Mouse (Mus musculus): ENCODE measurements around the gene Dusp9.

Dusp9 gene

DNA sequence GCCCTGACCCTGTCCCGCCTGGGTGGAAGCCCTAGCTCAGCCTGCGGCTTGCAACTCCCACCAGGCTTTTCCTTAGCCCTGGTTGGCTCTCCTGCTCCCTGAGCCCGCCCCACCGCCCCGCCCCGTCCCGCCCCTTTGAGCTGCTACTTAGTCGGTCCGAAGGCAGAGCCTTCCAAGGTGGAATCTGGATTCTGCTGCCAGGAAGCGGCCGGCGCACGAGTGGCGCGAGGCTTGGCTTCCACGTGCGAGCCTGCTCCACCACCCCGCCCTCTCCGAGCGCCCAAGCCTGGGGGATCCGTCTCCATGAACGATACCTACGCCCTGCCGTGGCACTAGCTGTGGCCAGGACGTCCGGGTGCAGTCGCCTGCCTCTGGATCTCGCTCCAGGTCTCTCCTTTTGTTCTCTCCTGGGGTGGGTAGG, at the start of gene Dusp9:
Gene Dusp9, plus strand, starts transcription at position 165 of the 421 bp plus-strand sequence.
- peak; percentile 78 for DNase-seq (ENCODE audit: extremely low spot score)

- peak; percentile 12 for DNase-seq (ENCODE audit: extremely low spot score)
Measured at GRCm38 (mm10) chrX:73593212-73593611, 46.0 kb upstream of the Dusp9 start.

GRCm38 (mm10) chrX:73594451-73595121, 44.6 kb upstream of the Dusp9 start:
- DNase-seq (ENCODE audit: extremely low spot score): peak; percentile 17

DNA sequence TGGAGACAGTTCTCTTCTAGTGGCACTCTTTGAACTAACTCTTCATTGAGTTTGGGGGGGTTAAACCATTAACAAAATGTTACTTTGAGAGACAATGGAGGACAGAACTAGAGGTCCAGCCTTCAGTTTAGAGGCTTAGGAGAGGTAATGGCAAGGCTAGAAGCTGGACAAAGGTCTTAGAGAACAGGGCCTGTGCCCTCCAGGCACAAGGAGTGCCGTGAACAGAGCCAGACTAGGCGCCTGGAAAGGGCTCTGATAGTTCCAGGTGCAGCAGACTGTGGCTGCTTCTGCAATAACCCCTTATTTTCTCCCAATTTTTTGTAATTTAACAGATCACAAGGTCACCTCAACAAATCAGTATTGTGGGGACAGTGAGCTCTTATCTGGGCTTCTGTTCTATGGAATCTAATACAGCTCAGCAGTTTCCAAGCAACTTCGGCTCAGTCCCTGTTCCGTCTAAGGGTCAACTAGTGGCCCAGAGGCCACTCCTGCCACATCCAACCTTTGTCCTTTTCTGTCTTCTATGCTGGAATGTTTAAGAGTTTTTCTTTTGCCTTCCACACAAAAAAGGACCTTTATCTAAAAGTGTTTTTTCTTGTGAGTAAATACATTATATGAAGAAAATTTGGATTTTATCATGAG, 43.8 kb upstream of the Dusp9 start:
- DNase-seq (ENCODE audit: extremely low spot score): no peak

DNA sequence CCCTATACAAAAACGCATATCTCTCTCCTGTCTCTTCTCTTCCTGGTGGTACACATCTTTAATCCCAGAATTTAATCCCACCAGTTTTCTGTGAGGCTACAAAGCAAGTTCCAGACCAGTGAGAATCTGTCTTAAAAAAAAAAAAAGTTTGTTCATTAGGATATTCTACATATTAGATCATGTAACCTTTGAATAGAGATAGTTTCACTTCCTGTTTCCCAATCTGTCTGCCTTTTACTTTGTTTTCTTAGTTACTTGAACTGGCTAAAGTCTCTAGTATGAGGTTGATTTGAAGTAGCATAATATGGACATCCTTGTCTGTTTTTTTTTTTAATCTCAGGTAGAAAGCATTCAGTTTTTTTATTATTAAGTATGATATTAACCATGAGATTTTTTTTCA, 37.8 kb upstream of the Dusp9 start:
- DNase-seq (ENCODE audit: extremely low spot score): no peak

- DNase-seq (ENCODE audit: extremely low spot score): no peak
Measured at GRCm38 (mm10) chrX:73613665-73614064, 25.6 kb upstream of the Dusp9 start.

DNA sequence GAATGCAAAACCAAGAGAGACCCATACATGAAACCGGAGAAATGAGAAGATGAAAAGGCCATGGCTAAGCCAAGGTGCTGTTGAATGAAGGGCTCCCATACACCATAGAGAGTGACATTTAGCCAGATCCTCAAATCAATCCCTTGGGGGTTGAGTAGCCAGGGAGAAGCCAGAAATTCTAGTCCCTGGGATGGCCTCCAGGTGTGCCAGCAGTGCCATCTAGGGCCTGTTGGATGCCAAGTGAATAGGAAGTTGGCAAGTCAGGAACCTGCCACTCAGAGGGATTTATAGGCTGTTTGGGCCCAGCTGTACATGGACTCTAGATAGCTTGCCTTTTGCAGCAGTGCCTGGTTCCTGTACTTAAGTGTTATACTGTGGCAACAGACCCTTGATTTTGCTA, 23.3 kb upstream of the Dusp9 start:
- no peak for DNase-seq (ENCODE audit: extremely low spot score)

DNA sequence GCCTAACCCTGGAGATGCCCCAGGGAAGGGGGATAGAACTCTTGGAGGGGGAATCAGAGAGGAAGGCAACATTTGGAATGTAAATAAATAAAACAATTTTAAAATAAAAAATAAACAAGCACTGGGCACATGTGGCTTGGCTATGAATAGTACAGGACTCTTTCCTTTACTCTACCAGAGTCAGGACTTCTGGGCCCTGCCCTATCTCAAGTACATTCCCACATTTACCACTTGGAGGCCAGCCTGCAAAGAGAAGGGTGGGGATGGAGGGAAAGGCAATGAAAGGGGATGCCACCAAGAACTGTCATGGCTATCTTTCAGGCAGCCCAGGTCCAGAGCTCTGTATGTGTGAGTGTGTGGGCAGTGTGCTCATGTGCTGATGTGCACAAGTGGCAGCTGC, 19.8 kb upstream of the Dusp9 start:
- DNase-seq (ENCODE audit: extremely low spot score): no peak

DNA sequence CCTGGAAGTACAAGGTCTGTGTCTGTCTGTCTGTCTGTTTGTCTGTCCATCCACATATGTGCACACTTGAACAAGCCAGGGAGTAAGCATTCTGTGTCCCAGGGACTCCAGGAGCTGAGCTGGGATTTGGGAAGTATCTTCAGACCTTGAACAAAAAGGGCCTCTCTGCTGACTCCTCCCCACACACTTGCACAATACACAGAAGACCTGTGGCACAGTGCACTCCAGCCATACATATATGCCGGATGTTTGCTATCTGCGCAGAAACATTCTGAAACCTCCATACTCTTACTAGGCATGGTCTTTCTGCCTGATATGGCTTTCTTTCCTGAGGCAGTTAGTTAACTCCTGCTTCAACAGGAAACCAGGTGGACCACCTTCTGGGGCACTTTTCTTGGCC, 19.3 kb upstream of the Dusp9 start:
- DNase-seq (ENCODE audit: extremely low spot score): no peak

DNA sequence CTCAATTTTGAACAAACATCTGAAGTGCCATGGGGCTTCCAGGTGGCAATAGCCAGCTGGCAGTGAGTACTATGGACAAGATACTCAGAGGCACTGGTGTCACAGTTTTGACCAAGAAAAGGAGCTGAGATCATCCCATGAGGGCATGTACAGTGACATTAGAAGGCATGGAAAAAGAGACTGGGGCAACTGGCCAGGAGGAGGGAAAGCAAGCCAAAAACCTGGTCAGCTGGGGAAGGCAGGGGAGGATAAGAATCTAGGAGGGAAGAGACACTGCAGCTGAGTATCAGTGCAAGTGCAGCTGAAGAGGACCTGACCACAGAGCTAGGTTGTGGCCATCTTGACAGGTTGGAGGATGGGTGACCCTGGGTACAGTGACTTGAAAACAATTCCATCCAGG, 12.2 kb upstream of the Dusp9 start:
- no peak for DNase-seq (ENCODE audit: extremely low spot score)

- no peak for DNase-seq (ENCODE audit: extremely low spot score)
Measured at GRCm38 (mm10) chrX:73635425-73635824, 3.8 kb upstream of the Dusp9 start.

DNA sequence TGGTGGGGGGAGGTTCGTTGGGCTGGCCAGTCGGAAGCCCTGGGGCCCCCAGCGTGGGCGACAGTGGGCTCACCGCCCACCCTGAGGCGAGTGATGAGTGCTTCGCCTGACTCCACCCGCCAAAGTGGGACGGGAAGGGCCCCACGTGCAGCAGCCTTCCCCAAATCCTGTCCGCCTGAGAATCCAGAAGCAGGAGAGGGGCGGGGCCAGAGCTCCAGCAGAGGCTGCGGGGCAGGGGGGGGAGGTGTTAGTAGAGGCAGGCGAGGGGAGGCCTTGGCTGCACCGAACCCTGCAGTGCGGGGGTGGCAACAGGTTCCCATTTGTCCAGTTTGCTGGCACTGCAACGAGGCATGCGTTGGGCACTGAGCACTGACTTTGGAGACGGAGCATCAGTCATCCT, 1.8 kb upstream of the Dusp9 start:
- DNase-seq (ENCODE audit: extremely low spot score): no peak

- DNase-seq (ENCODE audit: extremely low spot score): peak; percentile 19
Measured at GRCm38 (mm10) chrX:73639901-73640469, 766 bp downstream of the Dusp9 start.

DNA sequence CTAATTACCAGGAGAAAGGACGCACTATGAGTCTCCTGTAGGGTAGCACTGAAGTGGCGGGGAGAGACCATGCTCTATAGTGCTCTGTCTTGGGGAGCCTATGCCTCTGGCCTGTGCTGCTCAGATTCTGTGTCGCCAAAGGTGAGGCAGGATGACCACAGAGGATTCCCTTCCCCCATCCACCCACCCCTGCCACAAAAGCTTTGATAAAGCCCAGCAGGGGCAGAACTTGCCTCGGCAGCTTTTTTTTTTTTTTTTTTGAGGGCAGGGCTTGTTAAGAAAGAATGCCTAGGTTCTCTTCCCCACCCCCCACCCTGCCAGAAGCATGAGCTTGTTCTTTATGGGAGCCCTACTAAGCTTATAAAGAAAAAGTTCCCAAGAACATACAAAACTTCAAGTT, 5.9 kb downstream of the Dusp9 start:
- DNase-seq (ENCODE audit: extremely low spot score): no peak

GRCm38 (mm10) chrX:73650869-73651268, 11.7 kb downstream of the Dusp9 start:
- no peak for DNase-seq (ENCODE audit: extremely low spot score)

- no peak for DNase-seq (ENCODE audit: extremely low spot score)
Measured at GRCm38 (mm10) chrX:73653392-73653791, 14.2 kb downstream of the Dusp9 start.

- DNase-seq (ENCODE audit: extremely low spot score): peak; percentile 68
Measured at GRCm38 (mm10) chrX:73654177-73654576, 15.0 kb downstream of the Dusp9 start.

DNA sequence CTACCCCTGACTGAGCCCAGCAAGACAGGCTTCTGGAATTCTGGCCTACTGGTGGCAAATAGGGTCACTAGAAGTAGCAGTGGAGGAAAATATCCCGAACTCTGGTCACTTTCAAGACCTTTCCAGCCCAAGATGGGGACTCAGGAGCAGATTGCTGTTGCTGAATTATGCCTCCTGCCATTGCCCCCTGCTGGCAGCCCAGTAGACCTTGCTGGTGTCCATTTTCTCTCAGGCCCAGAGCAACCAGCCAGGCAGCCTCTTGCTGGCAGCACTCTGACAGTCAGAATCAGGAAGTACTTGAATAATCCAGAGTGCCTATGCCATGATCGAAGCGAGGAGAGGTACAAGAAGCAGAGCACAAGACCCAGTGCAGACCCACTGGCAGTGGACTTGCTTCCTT, 16.3 kb downstream of the Dusp9 start:
- no peak for DNase-seq (ENCODE audit: extremely low spot score)

DNA sequence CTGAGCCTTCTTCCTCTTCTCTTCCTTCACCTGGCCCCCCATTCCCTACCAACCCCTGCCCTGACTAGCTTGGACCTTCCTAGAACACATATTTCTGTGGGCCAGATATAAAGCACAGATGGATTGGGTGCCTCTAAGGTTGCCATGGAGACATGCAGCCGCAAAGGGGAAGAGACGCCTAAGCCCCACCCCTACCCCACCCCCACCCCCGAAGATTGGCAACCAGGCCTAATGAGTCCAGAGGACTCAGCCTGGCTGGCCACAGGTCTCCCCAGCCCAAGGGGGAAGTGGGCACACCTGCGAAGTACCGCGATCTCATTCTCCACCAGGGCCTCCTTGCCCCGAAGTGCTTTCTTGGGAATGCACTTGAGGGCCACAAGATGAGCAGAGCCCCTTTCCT, 19.2 kb downstream of the Dusp9 start:
- DNase-seq (ENCODE audit: extremely low spot score): no peak

DNA sequence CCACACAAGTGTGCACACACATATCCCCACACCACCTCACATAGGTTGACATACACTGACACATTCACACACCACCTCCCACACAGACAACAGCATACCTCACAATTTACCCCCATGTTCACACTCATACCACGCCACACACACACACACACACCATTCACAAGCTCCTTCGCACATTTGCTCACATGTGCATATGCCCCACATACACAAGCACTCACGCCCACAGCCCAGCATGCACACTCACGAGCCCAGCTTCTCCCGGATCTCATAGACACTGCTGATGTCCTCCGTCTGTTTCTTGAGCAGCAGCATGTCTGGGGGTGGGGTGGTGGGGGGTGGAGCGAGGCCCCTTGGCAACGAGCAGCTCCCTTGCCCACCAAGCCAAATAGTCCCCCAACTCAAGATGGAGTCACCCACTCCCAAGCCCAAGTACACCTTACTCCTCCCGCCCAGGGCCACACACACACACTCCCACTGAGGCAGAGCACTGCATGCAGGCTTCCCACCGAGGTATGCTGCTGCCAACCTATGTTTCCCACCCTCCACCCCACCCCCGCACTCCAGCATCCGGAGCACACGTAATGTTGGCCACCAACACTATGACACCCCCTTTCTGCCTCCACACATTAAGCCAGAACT, 19.8 kb downstream of the Dusp9 start:
- DNase-seq (ENCODE audit: extremely low spot score): no peak

DNA sequence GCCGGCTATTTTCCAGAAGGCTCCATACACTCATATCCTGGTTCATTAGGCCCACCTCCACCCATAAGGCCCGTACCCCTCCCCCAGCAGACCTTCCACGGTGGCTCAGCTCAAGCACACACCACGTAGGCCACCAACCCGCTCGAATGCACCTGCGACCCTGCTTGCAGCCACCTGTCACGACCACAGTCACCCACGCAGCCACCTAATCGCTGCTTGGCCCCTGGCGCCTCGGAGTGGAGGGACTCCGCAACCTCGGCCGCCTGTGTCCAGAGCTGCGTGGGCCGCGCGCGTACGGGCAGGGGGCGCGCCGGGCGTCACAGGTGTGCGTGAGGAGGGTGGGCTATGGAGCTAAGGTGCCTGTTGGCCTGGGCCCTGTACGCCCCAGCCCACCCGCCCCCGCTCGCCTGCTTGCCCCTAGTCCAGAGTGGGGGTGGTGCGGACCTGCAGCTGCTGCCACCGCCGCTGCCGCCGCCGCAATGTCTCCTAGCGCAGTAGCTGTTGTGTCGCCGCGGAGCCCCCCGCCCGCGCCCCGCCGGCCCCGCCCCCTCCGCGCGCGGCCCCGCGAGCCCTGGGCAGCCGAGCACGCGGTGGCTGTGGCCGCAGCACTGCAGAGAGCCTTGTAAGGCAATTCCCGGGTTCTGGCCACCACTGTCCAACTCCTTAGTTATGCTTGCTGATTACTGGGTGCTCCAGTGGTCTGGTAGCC, 20.5 kb downstream of the Dusp9 start, which contains the start of gene Pnck:
Gene Pnck, minus strand, starts transcription at position 543 of the 709 bp plus-strand sequence.
- DNase-seq (ENCODE audit: extremely low spot score): peak; percentile 28

DNA sequence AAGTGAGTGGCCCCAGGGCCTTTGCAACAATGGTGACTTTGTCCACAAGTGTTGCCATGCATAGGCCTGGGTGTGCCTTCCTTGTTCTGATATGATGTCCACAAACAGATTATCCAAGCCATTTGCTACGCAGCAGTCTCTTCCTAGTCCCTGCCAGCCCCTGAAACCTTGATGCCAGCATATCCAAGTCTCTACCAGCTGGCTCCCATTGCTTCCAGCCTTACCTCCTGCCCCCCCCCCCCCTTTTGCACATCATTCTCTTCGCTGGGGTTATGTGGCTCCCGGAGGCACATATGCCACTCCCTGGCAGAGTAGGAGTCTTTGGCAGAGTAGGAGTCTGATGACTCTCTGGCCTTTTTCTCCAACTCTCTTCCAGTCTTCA, 21.1 kb downstream of the Dusp9 start:
- no peak for DNase-seq (ENCODE audit: extremely low spot score)

Data from embryo, embryonic 9.5 days (tissue).